Mouse (Mus musculus): ENCODE measurements around the gene Inpp4a. TPM values are rescaled to one million over a fixed set of nuclear protein-coding genes. Genes with fewer than 3 reads are reported as not detected.
A peak's percentile ranks its signal among the peaks of the same experiment; 100 is the strongest.

Gene Inpp4a
- total and polyA plus RNA-seq, 2 experiments = 8.1 to 12.4 TPM

DNA sequence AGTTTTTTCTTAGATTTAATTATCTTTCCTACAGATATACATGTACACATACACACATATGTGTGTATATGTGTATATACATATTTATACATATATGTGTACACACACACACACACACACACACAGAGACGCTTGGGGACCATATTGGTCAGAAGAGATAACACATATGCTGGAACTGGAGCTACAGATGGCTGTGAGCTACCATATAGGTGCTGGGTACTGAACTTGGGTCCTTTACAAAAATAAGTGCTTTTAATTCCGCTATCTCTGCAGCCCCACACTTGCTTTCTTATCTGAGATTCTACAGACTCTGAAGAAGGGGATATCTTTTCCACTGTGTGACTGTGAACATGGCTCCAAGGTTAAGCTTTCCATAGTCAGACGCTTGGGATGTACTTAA lies 43.6 kb downstream of the Inpp4a start:
- Histone ChIP-seq H3K79me2 (ENCODE audit: control insufficient read depth, insufficient read depth, low read length) (peaks cover 9% of the 10 kb centered on the region; the same call in 1 of the 2 replicates), H3K36me3 (ENCODE audit: control insufficient read depth, insufficient read depth, low read length) (no peaks in the 10 kb centered on the region), H3K27me3 (ENCODE audit: control insufficient read depth, insufficient read depth, low read length) (no peaks in the 10 kb centered on the region), H3K4me1 (ENCODE audit: control insufficient read depth, insufficient read depth, low read length) (peaks cover 33% of the 10 kb centered on the region), H3K27ac (replicated peaks; ENCODE audit: insufficient read depth, low read depth, low read length) (no peak overlapping the region), H3K4me3 (ENCODE audit: insufficient read depth, low read depth, low read length) (no peak overlapping the region), H3K9ac (ENCODE audit: low read depth, low read length) (no peak overlapping the region)
- TF ChIP-seq CTCF (IDR thresholded peaks at IDR 0.05; ENCODE audit: low read depth, low read length) = no peak
- WGBS = 96% methylated on average over 3 of the region's 3 CpGs
- no peak for DNase-seq (ENCODE audit: extremely low read depth, low read depth, low spot score)

- peaks cover 13% of the 10 kb centered on the region; the same call in 1 of the 2 replicates for H3K79me2 ChIP-seq (ENCODE audit: control insufficient read depth, insufficient read depth, low read length)
- 81% methylated on average over 6 of the region's 6 CpGs for WGBS
- no peak for DNase-seq (ENCODE audit: extremely low read depth, low read depth, low spot score)
- TF ChIP-seq CTCF (IDR thresholded peaks at IDR 0.05; ENCODE audit: low read depth, low read length) (no peak), POLR2A (IDR thresholded peaks at IDR 0.05; ENCODE audit: extremely low read depth, insufficient read depth, low read length) (no peak)
- H3K27ac ChIP-seq (replicated peaks; ENCODE audit: insufficient read depth, low read depth, low read length) = no peak overlapping the region
- no peaks in the 10 kb centered on the region for H3K27me3 ChIP-seq (ENCODE audit: control insufficient read depth, insufficient read depth, low read length)
- no peak overlapping the region for H3K4me3 ChIP-seq (ENCODE audit: insufficient read depth, low read depth, low read length)
- no peak overlapping the region for H3K9ac ChIP-seq (ENCODE audit: low read depth, low read length)
- no peaks in the 10 kb centered on the region for H3K36me3 ChIP-seq (ENCODE audit: control insufficient read depth, insufficient read depth, low read length)
- H3K4me1 ChIP-seq (ENCODE audit: control insufficient read depth, insufficient read depth, low read length) = peaks cover 33% of the 10 kb centered on the region
Observed at GRCm38 (mm10) chr1:37344223-37344916, 44.7 kb downstream of the Inpp4a start.

GRCm38 (mm10) chr1:37347361-37348080 lies 47.9 kb downstream of the Inpp4a start:
- Histone ChIP-seq H3K27ac (replicated peaks; ENCODE audit: insufficient read depth, low read depth, low read length) (peak overlapping the region; percentile 47), H3K4me3 (ENCODE audit: insufficient read depth, low read depth, low read length) (no peak overlapping the region), H3K9ac (ENCODE audit: low read depth, low read length) (no peak overlapping the region), H3K4me1 (ENCODE audit: control insufficient read depth, insufficient read depth, low read length) (peaks cover 37% of the 10 kb centered on the region), H3K36me3 (ENCODE audit: control insufficient read depth, insufficient read depth, low read length) (no peaks in the 10 kb centered on the region), H3K79me2 (ENCODE audit: control insufficient read depth, insufficient read depth, low read length) (peaks cover 14% of the 10 kb centered on the region; the same call in 1 of the 2 replicates), H3K27me3 (ENCODE audit: control insufficient read depth, insufficient read depth, low read length) (no peaks in the 10 kb centered on the region)
- peak; percentile 86 for DNase-seq (ENCODE audit: extremely low read depth, low read depth, low spot score)
- no peak for TF ChIP-seq POLR2A (IDR thresholded peaks at IDR 0.05; ENCODE audit: extremely low read depth, insufficient read depth, low read length)
- TF ChIP-seq CTCF (IDR thresholded peaks at IDR 0.05; ENCODE audit: low read depth, low read length) = no peak
- 21% methylated on average over 9 of the region's 9 CpGs for WGBS

GRCm38 (mm10) chr1:37350886-37351651 lies 51.4 kb downstream of the Inpp4a start:
- no peak for TF ChIP-seq POLR2A (IDR thresholded peaks at IDR 0.05; ENCODE audit: extremely low read depth, insufficient read depth, low read length)
- Histone ChIP-seq H3K4me3 (ENCODE audit: insufficient read depth, low read depth, low read length) (no peak overlapping the region), H3K79me2 (ENCODE audit: control insufficient read depth, insufficient read depth, low read length) (peaks cover 14% of the 10 kb centered on the region; the same call in 1 of the 2 replicates), H3K4me1 (ENCODE audit: control insufficient read depth, insufficient read depth, low read length) (peaks cover 32% of the 10 kb centered on the region), H3K36me3 (ENCODE audit: control insufficient read depth, insufficient read depth, low read length) (no peaks in the 10 kb centered on the region), H3K9ac (ENCODE audit: low read depth, low read length) (peak overlapping the region; percentile 46; the same call in 1 of the 2 replicates), H3K27me3 (ENCODE audit: control insufficient read depth, insufficient read depth, low read length) (no peaks in the 10 kb centered on the region), H3K27ac (replicated peaks; ENCODE audit: insufficient read depth, low read depth, low read length) (peak overlapping the region; percentile 81)
- DNase-seq (ENCODE audit: extremely low read depth, low read depth, low spot score) = peak; percentile 86
- 26% methylated on average over 7 of the region's 7 CpGs for WGBS

DNA sequence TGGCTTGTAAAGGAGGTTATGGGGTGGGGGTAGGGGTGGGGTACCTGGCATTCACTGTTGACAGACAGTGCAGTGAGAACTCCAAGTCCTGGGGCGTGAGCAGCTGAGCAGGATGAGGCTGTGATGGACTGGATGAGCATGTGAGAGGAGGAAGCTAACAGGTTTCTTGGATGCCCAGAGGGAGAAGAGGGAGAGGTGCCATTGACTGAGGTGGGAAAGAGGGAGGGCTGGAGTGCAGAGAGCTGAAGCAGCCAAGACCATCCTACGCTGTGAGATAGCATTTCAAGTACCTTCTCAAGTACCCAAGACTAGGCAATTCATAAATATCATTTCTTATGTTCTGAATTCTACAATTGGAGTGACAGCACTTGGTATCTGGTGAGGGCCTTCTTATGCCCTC lies 52.3 kb downstream of the Inpp4a start:
- Histone ChIP-seq H3K36me3 (ENCODE audit: control insufficient read depth, insufficient read depth, low read length) (no peaks in the 10 kb centered on the region), H3K27ac (replicated peaks; ENCODE audit: insufficient read depth, low read depth, low read length) (no peak overlapping the region; the same call in 1 of the 2 replicates), H3K4me3 (ENCODE audit: insufficient read depth, low read depth, low read length) (no peak overlapping the region), H3K27me3 (ENCODE audit: control insufficient read depth, insufficient read depth, low read length) (no peaks in the 10 kb centered on the region), H3K4me1 (ENCODE audit: control insufficient read depth, insufficient read depth, low read length) (peaks cover 24% of the 10 kb centered on the region), H3K9ac (ENCODE audit: low read depth, low read length) (no peak overlapping the region), H3K79me2 (ENCODE audit: control insufficient read depth, insufficient read depth, low read length) (peaks cover 14% of the 10 kb centered on the region; the same call in 1 of the 2 replicates)
- TF ChIP-seq CTCF (IDR thresholded peaks at IDR 0.05; ENCODE audit: low read depth, low read length) = no peak
- no peak for TF ChIP-seq POLR2A (IDR thresholded peaks at IDR 0.05; ENCODE audit: extremely low read depth, insufficient read depth, low read length)
- 96% methylated on average over 2 of the region's 2 CpGs for WGBS
- no peak for DNase-seq (ENCODE audit: extremely low read depth, low read depth, low spot score)
